Mouse (Mus musculus) olfactory bulb, adult 2 months (tissue): ENCODE results near the gene H2-Q7. TPM values are rescaled to one million over a fixed set of nuclear protein-coding genes. Genes with fewer than 3 reads are reported as not detected.
"Not testable (repeated sequence)": the region's sequence is repeated elsewhere in the genome, so short reads cannot be mapped to it uniquely, and the experiment has no call there.

Experiments used
- H3K27ac ChIP-seq: fragments of 200-500 bp; 2 replicates; pipeline ENCODE4 v1.5.1; 2012; ENCODE audit warnings: low read depth, low read length; ENCODE audit not compliant: insufficient read depth
- H3K4me1 ChIP-seq: fragments of 200-500 bp; 2 replicates; pipeline ENCODE4 v1.6.1; 2012; ENCODE audit warnings: low read length; ENCODE audit not compliant: control insufficient read depth, insufficient read depth
- H3K4me3 ChIP-seq: fragments of 200-500 bp; 2 replicates; pipeline ENCODE4 v1.5.1; 2012; ENCODE audit warnings: mild to moderate bottlenecking, low read depth, low read length, moderate library complexity; ENCODE audit not compliant: insufficient read depth
- CTCF ChIP-seq: fragments of 200-500 bp; IDR thresholded peaks from 2 replicates; pipeline ENCODE4 v1.5.1; 2012; ENCODE audit warnings: low read depth, mild to moderate bottlenecking, low read length, moderate library complexity; ENCODE audit not compliant: insufficient read depth
- POLR2A ChIP-seq: fragments of 200-500 bp; IDR thresholded peaks from 2 replicates; pipeline ENCODE4 v1.6.1; 2012; ENCODE audit warnings: mild to moderate bottlenecking, low read depth, low read length, moderate library complexity; ENCODE audit not compliant: insufficient read depth
- WGBS: fragments of 180-500 bp; shearing (Covaris S2); methylation state at CpG from one replicate; pipeline ENCODE4 v1.1.7; 2018; 5-methylcytosine and 5-hydroxymethylcytosine counted together
- polyA plus RNA-seq: library from polyadenylated mRNA; stranded (reverse); fragments of >200 nt; gene quantifications from 2 replicates; pipeline ENCODE4 v1.2.4, GENCODE M21; 2012; ENCODE audit warnings: low replicate concordance; ENCODE audit not compliant: missing spikeins, insufficient read depth, insufficient read length

H2-Q7 gene
- not detected in 2 replicates for polyA plus RNA-seq

GRCm38 (mm10) chr17:35438885-35439284, at the start of gene H2-Q7:
Gene H2-Q7 (plus strand): TSS chr17:35439155.
- H3K4me3 ChIP-seq = peak within 1 kb of the TSS; percentile 57
- 5% methylated on average over 18 of the region's 18 CpGs for WGBS
- not testable (repeated sequence) for H3K4me1 ChIP-seq, H3K27ac ChIP-seq

GRCm38 (mm10) chr17:35389796-35390195, 49.2 kb upstream of the H2-Q7 start:
- not testable (repeated sequence) for H3K4me3 ChIP-seq, H3K4me1 ChIP-seq, H3K27ac ChIP-seq
- 5% methylated on average over 7 of the region's 7 CpGs for WGBS

- not testable (repeated sequence) for H3K4me1 ChIP-seq, H3K4me3 ChIP-seq, H3K27ac ChIP-seq
- 88% methylated on average over 2 of the region's 2 CpGs for WGBS
Measured at GRCm38 (mm10) chr17:35392671-35393070, 46.3 kb upstream of the H2-Q7 start.

GRCm38 (mm10) chr17:35393864-35394800, 44.8 kb upstream of the H2-Q7 start:
- H3K4me1 ChIP-seq, H3K27ac ChIP-seq: not testable (repeated sequence)
- H3K4me3 ChIP-seq = peak overlapping the region; percentile 22
- WGBS = 2% methylated on average over 58 of the region's 75 CpGs

- not testable (repeated sequence) for H3K27ac ChIP-seq, H3K4me1 ChIP-seq, H3K4me3 ChIP-seq
- 91% methylated on average over 2 of the region's 2 CpGs for WGBS
Measured at GRCm38 (mm10) chr17:35396956-35397355, 42.0 kb upstream of the H2-Q7 start.

GRCm38 (mm10) chr17:35413057-35413456, 25.9 kb upstream of the H2-Q7 start:
- not testable (repeated sequence) for H3K27ac ChIP-seq, H3K4me3 ChIP-seq, H3K4me1 ChIP-seq
- WGBS = no CpG with 5 or more reads among the region's 1 CpGs

GRCm38 (mm10) chr17:35415273-35416129, 23.5 kb upstream of the H2-Q7 start:
- H3K27ac ChIP-seq, H3K4me3 ChIP-seq, H3K4me1 ChIP-seq: not testable (repeated sequence)
- 60% methylated on average over 3 of the region's 10 CpGs for WGBS

GRCm38 (mm10) chr17:35418772-35419171, 20.2 kb upstream of the H2-Q7 start:
- TF ChIP-seq CTCF (no peak), POLR2A (no peak)
- Histone ChIP-seq H3K4me3 (no peak overlapping the region), H3K27ac (no peak overlapping the region), H3K4me1 (no peaks in the 10 kb centered on the region)
- 87% methylated on average over 7 of the region's 7 CpGs for WGBS

GRCm38 (mm10) chr17:35419564-35419963, 19.4 kb upstream of the H2-Q7 start:
- not testable (repeated sequence) for H3K4me3 ChIP-seq, H3K4me1 ChIP-seq, H3K27ac ChIP-seq
- WGBS = 69% methylated on average over 4 of the region's 4 CpGs

- peak; percentile 52; the same call in 1 of the 2 replicates for TF ChIP-seq CTCF
- not testable (repeated sequence) for H3K4me3 ChIP-seq, H3K4me1 ChIP-seq, H3K27ac ChIP-seq
- 19% methylated on average over 11 of the region's 11 CpGs for WGBS
Measured at GRCm38 (mm10) chr17:35420206-35420810, 18.6 kb upstream of the H2-Q7 start.

- not testable (repeated sequence) for H3K4me3 ChIP-seq, H3K4me1 ChIP-seq, H3K27ac ChIP-seq
- WGBS = 96% methylated on average over 4 of the region's 4 CpGs
Measured at GRCm38 (mm10) chr17:35421331-35421730, 17.6 kb upstream of the H2-Q7 start.

GRCm38 (mm10) chr17:35422360-35422759, 16.6 kb upstream of the H2-Q7 start:
- 92% methylated on average over 5 of the region's 5 CpGs for WGBS
- H3K4me1 ChIP-seq, H3K4me3 ChIP-seq, H3K27ac ChIP-seq: not testable (repeated sequence)

- 71% methylated on average over 3 of the region's 3 CpGs for WGBS
- not testable (repeated sequence) for H3K27ac ChIP-seq, H3K4me3 ChIP-seq, H3K4me1 ChIP-seq
Measured at GRCm38 (mm10) chr17:35423131-35423810, 15.7 kb upstream of the H2-Q7 start.
